Mouse (Mus musculus): ENCODE measurements at regions not wholly inside any gene's neighbourhood (a gene's known extent, or its start where the extent isn't known, plus 50 kb on each side); places are given as distances from the start of the nearest gene placed in this dataset.

- no peak for TF ChIP-seq CTCF (IDR thresholded peaks at IDR 0.05; ENCODE audit: control insufficient read depth, insufficient read depth, low read length)
- TF ChIP-seq POLR2A (IDR thresholded peaks at IDR 0.05; ENCODE audit: borderline replicate concordance, control insufficient read depth, low read depth, low read length), result no peak
Observed at GRCm38 (mm10) chr12:109946936-109947335, 331.9 kb upstream of the Dio3 start.

Data from bone marrow, adult 2 months (tissue).